Mouse (Mus musculus): ENCODE measurements around the gene Gm3187. TPM values are rescaled to one million over a fixed set of nuclear protein-coding genes. Genes with fewer than 3 reads are reported as not detected.
"Not testable (repeated sequence)": the region's sequence is repeated elsewhere in the genome, so short reads cannot be mapped to it uniquely, and the experiment has no call there.

Gene Gm3187
- total RNA-seq (2021), result not detected

DNA sequence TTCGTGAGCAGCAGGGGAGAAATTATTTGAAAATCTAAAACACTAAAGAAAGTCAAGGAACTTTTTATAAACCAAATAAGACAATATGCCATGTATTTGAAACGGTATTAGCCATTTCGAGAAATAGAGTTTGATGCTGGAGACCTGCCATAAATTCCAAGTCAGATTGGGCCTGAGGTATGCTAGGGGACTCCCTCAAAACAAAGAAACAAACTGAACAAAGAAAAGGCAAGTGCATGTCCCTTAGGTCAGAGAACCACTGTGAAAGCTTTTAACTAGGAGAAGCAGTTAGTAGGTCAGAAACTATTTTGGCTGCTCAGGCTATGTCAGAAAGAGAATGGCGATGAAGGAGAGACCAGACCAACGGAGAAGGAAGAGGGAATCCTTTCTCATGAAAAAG lies at the start of gene Gm3187:
Gene Gm3187, plus strand, starts transcription at position 301 of the 400 bp plus-strand sequence.
- DNase-seq (ENCODE audit: low spot score in 2 of 2); intact Hi-C loops (cut with DNase I): not testable (repeated sequence)

DNA sequence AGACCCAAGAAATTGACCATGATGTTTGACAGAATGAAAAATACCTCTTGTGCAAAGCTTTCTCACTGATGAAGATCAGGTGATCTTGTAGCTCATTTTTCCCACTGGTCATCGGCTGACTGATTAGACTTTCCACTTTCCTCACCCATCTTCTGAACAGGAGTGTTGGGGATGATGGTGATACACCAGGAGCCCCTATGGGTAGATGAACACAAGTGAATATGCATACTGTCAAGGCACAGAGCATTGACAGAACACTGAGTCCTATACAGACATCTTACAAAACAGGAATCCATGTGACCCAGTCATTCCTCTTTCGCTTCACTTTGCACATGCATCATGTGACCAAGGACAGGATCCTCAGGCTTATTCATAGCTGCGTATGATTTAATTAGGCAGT lies 28.6 kb upstream of the Gm3187 start, which contains the start of gene Gm3194:
Gene Gm3194, minus strand, starts transcription at position 101 of the 400 bp plus-strand sequence.
- intact Hi-C loops (cut with DNase I); DNase-seq (ENCODE audit: low spot score in 2 of 2): not testable (repeated sequence)

DNA sequence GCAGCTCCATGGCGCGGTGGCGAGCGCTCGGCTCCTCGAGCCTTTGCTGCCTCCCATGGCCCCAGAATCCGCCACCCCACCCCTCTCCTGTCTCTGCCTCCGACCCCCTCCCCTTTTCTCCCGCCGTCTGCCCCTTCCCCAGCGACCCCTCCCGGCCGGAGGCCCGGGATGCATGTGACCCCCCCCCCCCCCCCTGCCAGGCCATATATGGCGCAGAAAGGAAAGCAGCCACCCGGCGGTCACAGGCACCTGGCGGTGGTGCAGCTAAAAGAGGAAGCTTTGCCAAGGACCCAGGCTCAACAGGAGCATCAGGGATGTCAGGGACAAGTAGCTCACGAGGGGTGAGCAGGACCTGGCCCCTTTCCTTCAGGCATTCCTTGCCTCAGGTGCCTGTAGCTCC lies 23.5 kb upstream of the Gm3187 start:
- DNase-seq (ENCODE audit: low spot score in 2 of 2); intact Hi-C loops (cut with DNase I): not testable (repeated sequence)

DNA sequence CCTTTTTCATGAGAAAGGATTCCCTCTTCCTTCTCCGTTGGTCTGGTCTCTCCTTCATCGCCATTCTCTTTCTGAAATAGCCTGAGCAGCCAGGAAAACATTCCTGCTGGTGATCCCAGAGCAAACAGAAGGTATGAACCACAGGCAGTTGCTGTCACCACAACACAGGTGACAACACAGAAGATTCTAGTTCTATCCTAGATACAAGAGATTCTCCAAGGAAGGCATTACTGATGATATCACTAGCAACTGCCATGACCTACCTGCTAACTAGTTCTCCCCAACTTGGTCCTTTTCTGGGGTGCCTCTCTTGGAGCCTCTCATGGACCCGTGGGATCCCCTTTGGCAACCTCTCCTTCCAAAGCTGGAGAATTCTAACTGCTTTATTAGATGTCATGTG lies 6.3 kb upstream of the Gm3187 start, which contains the start of gene Gm8246:
Gene Gm8246, minus strand, starts transcription at position 101 of the 400 bp plus-strand sequence.
- intact Hi-C loops (cut with DNase I); DNase-seq (ENCODE audit: low spot score in 2 of 2): not testable (repeated sequence)

DNA sequence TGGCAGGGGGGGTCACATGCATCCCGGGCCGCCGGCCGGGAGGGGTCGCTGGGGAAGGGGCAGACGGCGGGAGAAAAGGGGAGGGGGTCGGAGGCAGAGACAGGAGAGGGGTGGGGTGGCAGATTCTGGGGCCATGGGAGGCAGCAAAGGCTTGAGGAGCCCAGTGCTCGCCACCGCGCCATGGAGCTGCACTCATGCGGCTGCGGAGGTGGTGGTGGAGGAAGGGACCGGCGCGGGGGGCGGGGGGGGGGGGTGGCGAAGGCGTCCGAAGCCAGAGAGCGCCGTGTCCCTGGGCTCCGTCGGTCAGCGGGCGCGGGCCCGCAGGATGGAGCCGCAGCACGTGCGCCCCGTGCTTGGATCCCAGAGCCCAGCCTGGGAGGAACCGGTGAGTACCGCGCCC lies 17.4 kb downstream of the Gm3187 start, which contains the start of gene Gm3488:
Gene Gm3488, plus strand, starts transcription at position 301 of the 400 bp plus-strand sequence.
- DNase-seq (ENCODE audit: low spot score in 2 of 2); intact Hi-C loops (cut with DNase I): not testable (repeated sequence)

DNA sequence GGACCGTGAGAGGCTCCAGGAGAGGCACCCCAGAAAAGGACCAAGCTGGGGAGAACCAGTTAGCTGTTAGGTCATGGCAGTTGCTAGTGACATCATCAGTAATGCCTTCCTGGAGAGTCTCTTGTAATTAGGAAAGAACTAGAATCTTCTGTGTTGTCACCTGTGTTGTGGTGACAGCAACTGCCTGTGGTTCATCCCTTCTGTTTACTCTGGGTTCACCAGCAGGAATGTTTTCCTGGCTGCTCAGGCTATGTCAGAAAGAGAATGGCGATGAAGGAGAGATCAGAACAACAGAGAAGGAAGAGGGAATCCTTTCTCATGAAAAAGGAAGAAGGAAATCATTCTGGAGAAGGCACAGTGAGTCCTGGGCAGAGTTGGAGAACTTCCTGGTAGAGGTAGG lies 54.2 kb downstream of the Gm3187 start, which contains the start of gene Gm3532:
Gene Gm3532, plus strand, starts transcription at position 301 of the 400 bp plus-strand sequence.
- DNase-seq (ENCODE audit: low spot score in 2 of 2); intact Hi-C loops (cut with DNase I): not testable (repeated sequence)

Other genes starting within 250 kb of the Gm3187 start
- not detected for gene Gm3526, start 223.6 kb upstream of the Gm3187 start, total RNA-seq (2021)
- not detected for gene Gm3542, start 149.3 kb upstream of the Gm3187 start, total RNA-seq (2021)
- gene Gm3500, start 95.2 kb upstream of the Gm3187 start, total RNA-seq (2021), result not detected
- 1 to 10 TPM; 2.9 to 3.0 TPM for gene Gm3194, start 28.7 kb upstream of the Gm3187 start, total RNA-seq (2021)
- not detected for gene Gm8246, start 6.4 kb upstream of the Gm3187 start, total RNA-seq (2021)
- 1 to 10 TPM in 1 of 2 experiments, under 1 TPM in 1; 0.79 to 1.3 TPM for gene Gm3488, start 17.5 kb downstream of the Gm3187 start, total RNA-seq (2021)
- not detected for gene Gm3532, start 54.3 kb downstream of the Gm3187 start, total RNA-seq (2021)
- gene Gm8265, start 148.8 kb downstream of the Gm3187 start, total RNA-seq (2021), result not detected
- gene Gm9603, start 203.2 kb downstream of the Gm3187 start, total RNA-seq (2021), result not detected